Mouse (Mus musculus): Measurements from ENCODE around the gene C1qtnf6.

C1qtnf6 gene

GRCm38 (mm10) chr15:78530671-78531450, at the start of gene C1qtnf6:
C1qtnf6 (minus strand) TSS chr15:78531416.
- DNase-seq, result peak; percentile 64

- no peak for DNase-seq
These were observed 45.1 kb upstream of the C1qtnf6 start for GRCm38 (mm10) chr15:78576284-78576810.

- no peak for DNase-seq
These were observed 41.6 kb upstream of the C1qtnf6 start, which contains the start of gene Rac2 for GRCm38 (mm10) chr15:78572658-78573397. Rac2 (minus strand) TSS chr15:78572783.

DNA sequence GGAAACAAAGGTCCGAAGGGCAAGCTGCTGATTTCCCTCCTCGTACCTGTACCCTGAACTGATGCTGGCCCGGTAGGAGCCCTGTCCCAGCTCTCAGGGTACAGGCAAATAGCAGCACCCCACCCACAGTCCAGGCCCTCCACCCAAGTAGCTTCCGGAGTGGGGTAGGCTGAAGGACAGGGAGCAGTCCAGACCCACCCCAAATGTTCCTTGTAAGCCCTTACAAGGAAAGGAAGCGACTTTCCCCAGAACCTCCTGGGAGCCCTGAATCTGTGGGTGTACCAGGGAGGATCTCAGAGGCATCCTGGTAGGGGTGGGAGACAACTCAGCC, 41.0 kb upstream of the C1qtnf6 start:
- DNase-seq, result no peak

- no peak for DNase-seq
These were observed 40.5 kb upstream of the C1qtnf6 start for GRCm38 (mm10) chr15:78571554-78572269.

DNA sequence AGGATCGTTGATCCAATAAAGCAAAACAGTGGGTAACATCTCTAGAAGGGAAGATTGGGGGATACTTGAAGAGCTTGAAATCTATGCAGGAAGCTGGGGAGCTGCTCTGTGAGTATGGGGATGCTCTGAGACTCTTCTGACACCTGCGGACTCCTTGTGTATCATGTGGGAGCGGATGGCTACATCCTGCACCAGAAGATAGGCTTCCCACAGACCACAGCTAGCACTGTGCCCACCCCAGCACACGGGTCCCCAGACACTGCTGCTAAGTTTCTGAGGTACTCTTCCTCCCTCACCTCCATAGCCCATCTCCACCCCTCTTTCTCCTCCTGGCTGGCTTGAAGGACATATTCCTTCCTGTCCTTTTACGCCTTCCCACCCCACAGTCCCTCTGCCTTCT, 39.0 kb upstream of the C1qtnf6 start:
- no peak for DNase-seq

DNA sequence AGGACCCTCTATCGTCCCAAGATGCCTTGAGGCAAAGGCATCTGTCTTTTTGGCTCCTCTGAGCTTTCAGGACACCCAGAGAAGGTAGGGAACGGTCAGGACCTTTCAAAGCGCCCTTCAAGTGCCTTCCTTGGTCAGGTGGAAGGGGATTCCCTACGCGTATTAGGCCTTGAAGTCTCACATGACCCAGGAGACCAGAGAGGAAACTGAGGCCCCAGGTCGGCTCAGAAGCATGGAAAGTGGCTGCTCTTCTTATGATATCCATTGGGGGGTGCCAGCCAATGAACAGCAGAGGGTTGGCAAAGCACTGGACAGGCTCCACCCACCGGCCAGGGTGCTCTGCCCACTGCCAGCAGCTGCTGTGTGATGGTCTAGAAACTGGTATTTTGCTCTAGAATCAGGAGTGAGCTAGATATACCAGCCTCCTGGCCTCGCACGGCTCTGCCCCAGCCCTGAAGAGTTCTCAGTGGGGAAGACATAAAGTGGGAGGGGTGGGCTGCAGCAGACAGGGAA, 36.4 kb upstream of the C1qtnf6 start:
- no peak for DNase-seq

DNA sequence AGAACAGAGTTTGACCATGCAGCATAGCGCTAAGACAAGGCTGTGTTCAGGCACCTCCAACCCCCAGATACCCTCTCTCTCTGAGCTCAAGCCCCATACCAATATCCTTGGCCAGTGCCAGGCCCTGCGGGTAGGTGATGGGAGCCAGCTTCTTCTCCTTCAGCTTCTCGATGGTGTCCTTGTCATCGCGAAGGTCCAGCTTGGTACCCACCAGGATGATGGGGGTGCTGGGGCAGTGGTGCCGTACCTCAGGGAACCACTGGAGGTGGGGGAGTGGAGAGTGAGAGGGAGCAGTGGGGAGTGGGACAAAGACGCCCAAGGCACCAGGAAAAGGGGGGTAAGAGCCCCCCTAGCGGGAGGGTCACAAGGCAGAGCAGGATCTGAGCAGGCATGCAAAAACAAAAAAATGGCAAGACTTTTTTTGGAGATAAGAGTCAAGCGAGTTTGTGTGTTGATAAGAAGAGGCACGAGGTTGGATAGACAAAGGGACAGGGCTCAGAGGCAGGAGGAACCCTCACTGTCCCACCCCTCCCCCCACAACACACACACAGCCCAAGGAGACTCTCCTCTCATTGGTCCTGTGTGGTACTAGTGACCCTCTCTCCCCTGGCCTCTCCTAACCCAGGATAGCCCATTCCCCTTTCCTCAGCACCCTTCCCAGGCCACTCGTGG, 33.7 kb upstream of the C1qtnf6 start:
- no peak for DNase-seq

GRCm38 (mm10) chr15:78563937-78564336, 32.7 kb upstream of the C1qtnf6 start:
- DNase-seq, result no peak

- DNase-seq, result no peak
These were observed 32.1 kb upstream of the C1qtnf6 start for GRCm38 (mm10) chr15:78563344-78563743.

- no peak for DNase-seq
These were observed 28.1 kb upstream of the C1qtnf6 start for GRCm38 (mm10) chr15:78559141-78559979.

- no peak for DNase-seq
These were observed 26.7 kb upstream of the C1qtnf6 start for GRCm38 (mm10) chr15:78557693-78558535.

GRCm38 (mm10) chr15:78554545-78555313, 23.5 kb upstream of the C1qtnf6 start:
- DNase-seq, result no peak

DNA sequence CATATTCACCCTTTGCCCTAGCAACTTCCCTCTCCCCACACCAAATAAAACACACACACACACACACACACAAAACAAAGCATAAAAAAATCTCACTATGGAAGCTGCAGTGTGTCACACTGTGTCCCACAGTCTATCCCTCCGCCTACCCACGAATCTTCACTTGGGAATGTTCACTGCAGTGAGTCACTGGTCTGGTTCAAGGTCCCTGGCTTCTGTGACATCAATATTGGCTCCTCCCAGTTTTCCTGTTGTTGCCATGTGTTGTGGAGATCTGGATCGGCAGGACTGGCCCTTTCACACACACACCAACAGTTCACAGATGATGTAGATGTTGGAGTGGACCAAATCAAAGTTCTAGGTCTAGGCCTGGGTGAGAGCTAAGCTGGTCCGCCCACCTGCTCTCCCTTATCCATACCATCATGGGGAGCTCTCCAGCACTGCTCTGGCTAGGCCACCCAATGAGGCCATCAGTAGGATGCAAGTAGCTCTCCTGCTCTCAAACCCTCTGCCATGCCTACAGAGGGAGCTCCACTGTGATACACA, 18.0 kb upstream of the C1qtnf6 start:
- DNase-seq, result no peak

GRCm38 (mm10) chr15:78548711-78549110, 17.5 kb upstream of the C1qtnf6 start:
- no peak for DNase-seq

DNA sequence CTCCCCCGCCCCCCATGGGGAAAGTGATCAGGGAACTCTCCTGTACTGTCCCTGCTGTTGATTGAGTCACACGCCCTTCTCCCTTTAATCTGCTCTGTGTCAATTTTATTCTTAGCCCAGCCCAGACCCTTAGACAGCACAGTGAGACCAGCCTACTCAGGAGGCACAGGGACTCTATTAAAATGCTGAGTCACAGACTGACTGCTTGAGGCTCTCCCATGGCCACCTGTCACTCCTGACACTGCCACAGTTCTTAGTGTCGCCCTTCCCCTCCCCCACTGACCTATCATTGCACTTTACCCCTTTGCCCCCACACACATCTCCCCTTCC, 17.1 kb upstream of the C1qtnf6 start:
- DNase-seq, result no peak

DNA sequence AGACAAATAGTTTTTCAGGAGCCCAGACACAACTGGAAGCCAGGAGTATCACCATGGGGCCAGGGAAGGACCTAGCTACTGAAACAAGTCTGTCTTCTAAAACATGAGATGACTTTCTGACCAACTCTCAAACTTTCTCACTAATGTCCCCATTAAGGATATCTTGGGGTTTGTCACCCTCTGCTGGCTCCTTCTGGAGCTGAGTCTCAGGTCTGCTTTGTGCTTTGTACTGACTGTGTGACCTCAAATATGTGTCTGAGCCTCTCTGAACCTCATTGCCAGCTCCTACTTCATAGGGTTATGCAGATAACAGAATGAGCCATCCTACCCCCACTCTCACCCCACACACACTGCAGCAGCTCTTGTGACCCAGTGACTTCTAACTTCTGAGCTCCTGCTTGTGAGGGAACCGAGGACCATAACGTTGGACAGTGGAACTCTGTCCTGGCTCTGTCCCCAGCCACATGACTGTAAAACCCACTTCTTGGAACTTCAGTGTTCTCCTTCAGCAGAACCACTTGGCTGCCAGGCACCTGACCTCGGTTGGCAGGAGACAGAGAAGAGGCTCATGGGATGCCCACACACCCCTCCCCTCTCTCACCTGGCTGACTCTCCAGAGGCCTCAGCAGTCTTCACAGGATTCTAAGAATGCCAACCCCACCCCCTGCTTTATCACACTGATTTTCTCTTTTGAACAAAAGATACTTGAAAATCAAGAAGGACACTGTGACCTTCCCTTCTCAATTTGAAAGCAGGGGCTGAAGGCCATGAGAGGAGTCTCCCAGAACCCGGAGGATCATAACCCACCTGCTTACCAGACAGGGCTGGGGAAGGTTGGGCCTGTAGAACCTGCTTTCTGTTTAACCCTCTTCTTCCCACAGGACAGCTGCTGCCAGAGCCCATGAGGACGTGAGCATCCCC, 16.5 kb upstream of the C1qtnf6 start:
- peak; percentile 40 for DNase-seq

DNA sequence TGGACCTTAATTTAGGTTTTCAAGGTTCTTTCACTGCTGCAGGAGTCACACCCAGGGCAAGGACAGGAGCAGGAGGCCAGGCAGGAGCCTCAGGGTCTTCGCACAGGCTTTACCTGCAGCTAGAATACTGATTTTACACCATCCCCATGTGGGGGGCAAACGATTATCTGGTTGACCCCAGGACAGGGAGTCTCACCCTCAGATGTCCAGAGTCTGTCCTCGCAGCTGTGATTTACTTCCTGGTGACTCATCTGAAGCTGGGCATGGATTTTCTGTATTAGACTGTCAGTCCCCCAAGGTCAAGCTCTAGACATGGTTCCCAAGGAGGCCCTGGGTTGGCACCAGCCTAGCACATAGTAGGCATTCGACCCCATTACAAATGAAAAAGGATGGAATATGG, 14.8 kb upstream of the C1qtnf6 start:
- no peak for DNase-seq

- DNase-seq, result no peak
These were observed 13.4 kb upstream of the C1qtnf6 start, which contains the start of gene Sstr3 for GRCm38 (mm10) chr15:78544561-78545001. Sstr3 (minus strand) TSS chr15:78544685.
